Mouse (Mus musculus): ENCODE data around the gene Otud7b.

DNA sequence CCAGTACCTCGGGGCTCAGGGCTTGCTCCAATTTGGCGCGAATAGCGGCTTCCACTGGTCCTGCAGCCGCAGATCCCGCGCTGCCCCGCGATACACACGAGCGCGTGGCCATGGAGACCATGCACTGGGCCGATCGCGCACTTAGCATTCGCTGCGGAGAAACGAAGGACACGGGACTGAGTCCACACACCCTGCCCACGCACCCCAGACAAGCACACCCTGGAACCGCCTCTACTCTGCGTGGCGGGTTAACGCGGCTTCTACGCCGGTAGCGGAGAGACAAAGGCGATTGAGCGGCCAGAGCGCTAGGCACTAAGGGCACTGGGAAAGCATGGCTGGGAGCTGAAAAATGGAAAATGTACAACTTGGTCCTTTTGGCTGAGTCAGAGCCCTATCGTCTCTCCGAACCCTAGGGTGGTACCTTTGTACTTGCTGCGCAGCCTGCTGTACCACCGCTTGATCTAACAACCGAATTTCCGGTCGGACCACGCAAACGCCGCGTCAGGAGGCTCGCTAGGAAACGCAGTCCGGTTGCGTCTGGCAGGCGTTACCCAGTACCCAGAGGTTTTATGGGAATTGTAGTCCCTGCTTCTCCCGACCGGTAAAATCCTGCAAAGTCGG, 92.9 kb downstream of the Otud7b start:
- no peak for TF ChIP-seq CTCF (conservative IDR thresholded peaks at IDR 0.05; ENCODE audit: low read length)
- no peak for TF ChIP-seq POU5F1 (IDR thresholded peaks at IDR 0.05; ENCODE audit: borderline replicate concordance, low read length)

Data from E14TG2a.4 (cell line).